Mouse (Mus musculus): Measurements from ENCODE around the gene Eml2.

- TF ChIP-seq POLR2A (IDR thresholded peaks at IDR 0.05; ENCODE audit: control insufficient read depth, low read depth, low read length) (no peak), CTCF (IDR thresholded peaks at IDR 0.05; ENCODE audit: control insufficient read depth, insufficient read depth, insufficient replicate concordance, low read depth, low read length) (no peak)
Observed at GRCm38 (mm10) chr7:19226817-19227797, 50.9 kb downstream of the Eml2 start.

Data from testis, adult 2 months (tissue).